Mouse (Mus musculus) lung, adult 2 months (tissue): ENCODE results near the gene Pak1.

Source experiments
- CTCF ChIP-seq: fragments of 200-500 bp; IDR thresholded peaks from 2 replicates; pipeline ENCODE4 v1.5.1; 2011; ENCODE audit warnings: mild to moderate bottlenecking, low read length, control low read depth; ENCODE audit not compliant: insufficient read depth
- POLR2A ChIP-seq: fragments of 200-500 bp; IDR thresholded peaks from 2 replicates; pipeline ENCODE4 v1.6.1; 2011; ENCODE audit warnings: low read depth, mild to moderate bottlenecking, control low read depth, low read length, borderline replicate concordance; ENCODE audit errors: extremely low read depth

DNA sequence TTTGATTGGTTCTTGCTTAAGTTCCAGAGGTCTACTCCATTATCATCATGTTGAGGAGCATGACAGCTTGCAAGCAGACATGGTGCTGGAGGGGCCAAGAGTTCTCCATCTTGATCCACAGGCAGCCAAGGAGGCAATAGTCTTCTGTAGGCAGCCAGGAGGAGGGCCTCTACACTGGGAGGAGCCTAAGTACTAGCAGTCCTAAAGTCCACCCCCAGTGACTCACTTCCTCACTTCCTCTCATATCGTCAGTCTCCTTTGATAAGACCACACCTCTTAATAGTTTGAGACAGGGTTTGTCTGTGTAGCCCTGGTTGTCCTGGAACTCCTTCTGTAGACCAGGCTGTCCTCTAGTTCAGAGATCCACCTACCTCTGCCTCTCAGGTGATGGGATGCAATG lies 7.5 kb upstream of the Pak1 start:
- TF ChIP-seq POLR2A (no peak), CTCF (no peak)
